Mouse (Mus musculus): ENCODE results near the gene Gm20532.
A peak's percentile ranks its signal among the peaks of the same experiment; 100 is the strongest.

The Gm20532 gene

DNA sequence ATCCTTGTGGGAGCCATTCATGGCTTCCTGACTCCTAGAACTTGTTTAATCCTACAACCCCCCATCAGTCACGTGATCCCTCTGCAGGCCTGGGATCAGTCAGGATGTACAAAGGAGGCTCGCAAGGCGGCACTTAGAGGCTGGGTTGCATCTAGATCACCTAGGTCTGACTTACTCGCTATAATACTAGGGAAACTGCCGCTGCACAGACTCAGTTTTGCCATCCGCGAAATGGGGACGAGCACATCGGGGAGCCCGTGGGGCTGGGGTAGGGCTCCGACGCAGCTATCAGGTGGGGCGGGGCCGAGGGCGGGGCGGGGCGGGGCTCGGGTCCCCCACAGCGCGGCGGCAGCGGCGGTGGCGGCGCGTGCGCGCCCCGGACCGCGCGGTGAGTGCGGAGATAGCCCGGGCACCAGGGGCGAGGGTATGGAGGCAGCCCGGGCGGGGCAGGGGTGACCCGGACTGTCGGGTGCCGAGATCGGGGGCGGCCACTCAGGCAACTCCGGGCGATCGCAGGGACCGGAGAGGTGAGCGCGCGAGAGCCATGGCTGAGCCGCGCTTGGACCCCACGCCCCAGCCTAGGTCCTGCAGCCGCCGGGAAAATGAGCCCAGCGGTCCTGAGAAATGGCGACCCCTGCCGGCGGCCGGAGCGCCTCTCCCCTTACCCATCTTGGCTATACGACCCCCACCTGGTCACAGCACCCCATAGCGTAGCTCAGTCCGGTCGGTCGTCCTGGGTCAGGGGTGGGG, at the start of gene Gm20532:
Gene Gm20532, plus strand, starts transcription at position 346 of the 750 bp plus-strand sequence.
- peak; percentile 58 for DNase-seq (ENCODE audit: low spot score in 2 of 2)

DNA sequence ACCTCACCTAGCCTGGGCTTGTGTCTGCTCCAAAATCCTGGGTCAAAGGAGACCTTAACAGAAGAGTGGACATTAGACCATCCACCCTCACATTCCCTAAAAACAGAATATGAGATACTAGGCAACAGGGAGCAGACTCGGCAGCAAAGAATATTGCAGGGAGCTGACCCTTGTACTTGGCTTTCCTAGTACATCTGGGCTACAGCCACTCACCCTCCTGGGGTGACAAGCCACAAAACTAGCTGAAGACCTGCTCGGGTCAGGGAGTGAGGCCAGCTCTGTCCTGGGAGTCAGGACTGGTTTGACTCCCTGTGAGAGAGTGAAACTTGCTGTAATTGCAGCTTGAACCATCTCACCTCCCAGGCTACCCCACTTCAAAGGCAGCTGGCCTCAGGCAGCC, 46.9 kb upstream of the Gm20532 start:
- no peak for DNase-seq (ENCODE audit: low spot score in 2 of 2)

DNA sequence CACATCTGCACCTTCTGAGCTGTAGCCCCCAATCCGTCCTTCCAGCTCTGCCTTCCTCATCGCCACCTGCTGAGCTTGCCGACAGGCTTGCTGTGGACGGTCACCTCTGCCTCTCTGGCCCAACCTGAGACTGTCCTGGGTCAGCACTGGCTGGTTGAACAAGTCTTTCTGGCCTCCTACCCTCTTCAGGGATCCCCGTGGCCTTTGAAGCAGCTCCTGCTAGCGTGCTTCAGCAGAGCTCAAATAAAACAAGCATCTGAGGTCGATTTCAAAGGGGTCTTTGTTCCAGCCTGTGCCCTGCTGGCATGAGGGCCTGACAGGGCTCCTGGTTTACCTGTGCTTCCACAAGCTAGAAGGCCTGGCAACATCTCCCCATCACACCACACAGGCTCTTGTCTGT, 45.7 kb upstream of the Gm20532 start:
- no peak for DNase-seq (ENCODE audit: low spot score in 2 of 2)

DNA sequence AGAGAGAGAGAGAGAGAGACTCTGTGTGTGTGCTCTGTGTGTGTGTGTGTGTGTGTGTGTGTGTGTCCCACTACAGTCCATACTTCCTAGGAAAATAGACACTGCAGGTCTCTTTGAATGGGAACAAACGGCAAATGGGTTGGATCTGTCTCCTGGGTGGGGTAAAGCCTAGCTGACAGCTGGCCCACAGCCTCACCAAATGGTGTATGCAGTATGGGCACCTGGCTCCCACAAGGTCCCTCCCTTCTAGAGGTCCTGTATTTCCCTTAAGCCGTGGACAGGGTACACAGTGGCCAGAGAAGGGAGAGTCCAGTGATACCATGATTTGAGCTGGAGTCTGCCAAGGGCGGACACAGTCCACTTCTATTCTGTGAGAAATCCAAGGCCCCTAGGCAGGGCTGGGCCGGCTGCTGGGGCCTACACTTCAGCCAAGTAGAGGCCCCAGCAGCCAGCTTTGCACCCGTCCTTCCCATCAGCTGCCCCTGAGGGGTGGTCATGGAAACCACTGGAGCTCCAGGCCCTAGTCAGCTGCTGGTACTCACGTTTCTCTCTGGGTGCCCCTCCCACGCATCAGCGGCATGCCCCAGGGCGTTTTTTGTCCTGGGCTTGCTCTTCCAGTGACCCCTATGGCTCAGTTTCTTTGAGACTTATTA, 45.1 kb upstream of the Gm20532 start:
- no peak for DNase-seq (ENCODE audit: low spot score in 2 of 2)

DNA sequence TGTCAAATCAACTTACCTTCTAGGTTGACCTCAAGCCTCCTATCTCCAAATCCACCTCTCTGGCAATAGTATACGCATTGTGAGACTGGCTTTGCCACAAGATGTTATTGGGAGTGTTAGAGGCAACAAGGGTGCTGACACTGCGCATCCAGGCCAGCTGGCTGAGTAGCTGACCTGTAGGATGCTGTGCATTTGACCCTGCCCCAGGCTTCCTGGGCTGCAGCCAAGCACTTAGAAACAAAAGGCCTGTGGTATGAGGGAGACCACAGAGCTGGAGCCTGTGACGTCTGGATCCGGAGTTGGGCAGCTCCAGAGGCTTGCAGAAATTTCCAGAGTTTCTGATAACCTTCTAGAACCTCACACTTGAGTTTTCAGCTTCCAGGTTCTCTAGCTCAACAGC, 43.3 kb upstream of the Gm20532 start:
- DNase-seq (ENCODE audit: low spot score in 2 of 2), result no peak

DNA sequence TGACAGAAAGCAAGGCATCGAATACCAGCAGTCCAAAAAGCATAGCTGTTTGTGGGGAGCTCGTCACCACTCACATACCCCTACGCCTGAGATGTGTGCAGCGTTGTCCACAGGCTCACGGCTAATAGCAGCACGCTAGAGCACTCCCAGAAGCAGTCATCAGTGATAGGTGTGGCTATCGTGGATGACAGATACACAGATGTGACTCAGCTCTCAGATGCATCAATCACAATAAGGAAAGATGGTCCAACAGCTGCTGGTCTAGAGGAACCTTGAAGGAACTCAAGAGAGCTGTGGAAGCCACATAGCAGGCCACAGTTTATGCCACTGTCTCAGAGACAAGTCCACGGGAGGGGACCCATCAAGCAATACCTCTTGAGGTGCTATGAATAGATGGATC, 42.7 kb upstream of the Gm20532 start:
- DNase-seq (ENCODE audit: low spot score in 2 of 2), result no peak

DNA sequence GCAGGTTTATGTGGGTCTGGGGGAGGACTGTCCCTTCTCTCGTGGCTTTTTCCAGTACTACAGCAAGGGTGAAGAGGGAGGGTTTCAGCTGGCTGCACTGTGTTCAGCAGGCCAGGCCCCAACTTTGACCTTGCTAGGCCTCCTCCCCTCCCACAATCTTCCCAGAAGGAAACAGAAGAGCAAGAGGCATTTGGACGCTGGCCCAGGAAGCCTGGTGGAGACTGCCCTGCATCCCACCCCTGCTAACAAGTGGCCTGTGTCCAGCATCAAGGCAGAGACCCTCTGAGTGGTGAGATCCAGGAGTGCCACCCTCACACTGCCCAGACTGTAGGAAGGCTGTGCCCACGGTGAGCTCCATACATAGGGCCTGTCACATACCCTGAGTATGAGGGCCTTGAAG, 42.2 kb upstream of the Gm20532 start:
- DNase-seq (ENCODE audit: low spot score in 2 of 2), result no peak

DNA sequence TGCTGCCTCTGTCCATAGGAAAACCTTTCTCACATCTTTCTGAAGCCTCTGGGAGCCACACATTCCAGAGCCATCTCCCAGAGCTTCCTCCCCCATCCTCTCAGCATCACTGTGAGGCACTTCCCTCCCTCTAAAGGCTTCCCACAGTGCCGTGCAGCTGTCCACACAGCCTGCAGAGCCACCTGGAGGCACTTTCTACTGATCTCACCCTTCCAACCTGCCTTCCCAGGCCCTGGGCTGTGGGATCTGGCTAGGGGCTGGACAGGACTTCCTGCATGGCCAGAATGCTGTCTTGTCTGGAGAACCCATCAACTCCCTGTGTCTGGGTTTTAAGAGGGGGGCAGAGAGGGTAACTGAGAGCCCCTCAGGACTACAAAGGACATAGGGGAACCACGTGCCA, 39.0 kb upstream of the Gm20532 start:
- DNase-seq (ENCODE audit: low spot score in 2 of 2), result peak; percentile 24 to 27

DNA sequence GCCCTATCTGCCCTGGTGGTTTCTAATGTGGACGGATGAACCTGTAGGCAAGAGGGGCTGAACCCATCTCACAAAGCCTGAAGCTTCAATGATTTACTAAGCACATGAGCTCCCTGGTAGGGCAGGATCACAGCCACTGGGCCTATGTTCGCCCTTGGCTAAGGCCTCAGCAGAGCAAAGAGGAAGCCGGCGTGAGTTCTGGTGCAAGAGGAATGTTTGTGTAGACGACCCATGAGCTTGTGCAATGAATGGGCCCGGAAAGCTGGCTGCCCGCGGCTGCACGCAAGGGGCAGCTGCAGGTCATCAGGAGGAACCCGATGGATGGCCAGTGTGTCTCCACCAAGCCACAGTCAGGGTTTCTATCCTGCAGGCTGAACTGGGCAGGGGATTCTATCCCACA, 36.6 kb upstream of the Gm20532 start:
- no peak for DNase-seq (ENCODE audit: low spot score in 2 of 2)

DNA sequence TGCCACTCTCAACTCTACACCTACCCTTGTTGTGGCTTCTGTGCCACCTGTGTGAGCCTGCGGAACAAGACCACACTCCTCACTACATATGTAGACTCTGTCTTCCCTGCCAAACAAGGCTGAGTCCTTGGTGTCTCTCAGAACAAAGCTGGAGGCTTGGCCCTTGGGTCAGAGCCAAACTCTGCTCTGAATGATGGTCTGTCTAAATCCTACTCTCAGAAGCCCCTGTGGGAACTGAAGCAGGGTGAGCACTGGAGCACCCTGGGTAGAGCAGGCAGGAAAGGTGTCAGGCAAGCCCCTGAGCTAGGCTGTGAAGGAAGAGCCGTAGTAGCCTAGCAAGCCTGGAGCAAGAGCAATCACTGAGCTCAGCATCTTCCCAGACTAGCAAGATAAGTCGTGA, 36.2 kb upstream of the Gm20532 start:
- DNase-seq (ENCODE audit: low spot score in 2 of 2), result no peak

DNA sequence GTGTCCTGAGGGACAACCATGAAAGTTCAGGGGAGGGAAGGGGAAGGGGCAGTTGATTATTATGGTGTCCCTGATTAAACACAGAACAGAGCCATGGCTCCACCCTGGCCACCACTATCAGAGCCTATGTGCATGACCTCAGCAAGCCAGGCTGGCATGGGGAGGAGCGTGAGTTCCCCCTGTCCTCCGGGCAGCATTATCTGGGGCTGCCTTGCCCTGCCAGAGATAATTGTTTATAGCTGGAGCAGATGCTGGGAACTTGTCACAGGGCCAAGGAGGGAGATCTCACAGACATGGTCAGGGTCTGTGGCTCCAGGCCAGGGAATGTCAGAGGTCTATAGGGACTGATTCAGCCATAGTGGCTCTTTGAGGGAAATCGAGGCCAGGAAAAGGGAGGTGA, 35.7 kb upstream of the Gm20532 start:
- no peak for DNase-seq (ENCODE audit: low spot score in 2 of 2)

DNA sequence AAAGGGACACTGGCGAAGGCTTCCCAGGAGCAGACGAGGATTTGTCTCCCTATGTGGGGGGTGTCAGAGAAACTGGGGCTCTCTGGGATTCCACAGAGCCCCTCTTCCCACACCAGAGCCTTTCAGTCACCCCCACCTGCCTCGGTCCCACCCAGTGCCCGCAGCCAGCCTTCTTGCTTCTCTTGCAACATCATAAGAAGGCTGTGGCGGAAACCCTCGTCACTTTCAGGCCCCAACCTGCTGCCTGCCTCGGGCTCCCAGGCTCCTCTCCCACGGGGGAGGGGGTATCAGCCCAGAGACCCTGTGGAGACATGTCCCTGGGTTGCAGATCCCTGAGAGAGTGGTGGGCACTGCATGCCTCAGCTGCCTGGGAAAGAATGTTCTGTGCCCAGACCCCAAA, 35.0 kb upstream of the Gm20532 start:
- no peak for DNase-seq (ENCODE audit: low spot score in 2 of 2)

DNA sequence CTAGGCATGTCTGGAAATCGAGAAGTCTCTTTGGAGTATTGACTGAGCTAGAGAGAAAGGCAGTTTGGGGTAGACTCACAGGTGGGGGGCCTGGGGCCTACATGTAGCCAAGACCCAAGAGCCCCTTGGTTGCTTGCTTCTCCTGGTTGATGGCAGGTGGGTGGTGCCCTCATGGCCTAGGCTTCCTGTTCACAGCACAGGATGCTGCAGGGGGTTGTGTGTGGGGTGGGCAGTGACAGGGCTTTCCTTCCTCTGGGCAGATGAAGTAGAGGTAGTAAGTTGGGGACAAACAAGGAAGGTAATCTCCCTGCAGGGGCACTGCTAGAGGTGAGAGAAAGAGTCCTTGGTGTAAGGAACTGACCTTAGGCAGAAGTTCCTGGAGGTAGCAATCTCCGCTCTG, 34.4 kb upstream of the Gm20532 start:
- DNase-seq (ENCODE audit: low spot score in 2 of 2), result no peak

DNA sequence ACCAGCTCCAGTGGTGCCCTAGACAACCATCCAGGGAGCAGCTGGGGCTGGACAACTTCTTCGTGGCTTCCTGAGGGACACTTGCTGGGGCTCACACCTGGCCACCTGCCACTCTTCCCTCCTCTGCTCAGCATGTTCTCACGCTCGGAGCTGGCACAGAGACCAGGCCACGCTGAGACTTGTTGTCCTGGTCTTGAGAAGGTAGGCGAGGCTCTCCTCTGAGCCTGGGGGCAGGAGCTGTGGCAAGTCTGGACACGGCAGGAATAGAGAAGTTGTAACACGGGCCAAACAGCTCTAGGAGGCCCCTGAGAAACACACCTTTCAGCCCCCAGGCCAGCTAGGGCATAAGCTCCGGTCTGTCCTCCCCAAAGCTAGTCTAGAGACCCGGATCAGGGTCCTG, 32.5 kb upstream of the Gm20532 start:
- DNase-seq (ENCODE audit: low spot score in 2 of 2), result no peak

DNA sequence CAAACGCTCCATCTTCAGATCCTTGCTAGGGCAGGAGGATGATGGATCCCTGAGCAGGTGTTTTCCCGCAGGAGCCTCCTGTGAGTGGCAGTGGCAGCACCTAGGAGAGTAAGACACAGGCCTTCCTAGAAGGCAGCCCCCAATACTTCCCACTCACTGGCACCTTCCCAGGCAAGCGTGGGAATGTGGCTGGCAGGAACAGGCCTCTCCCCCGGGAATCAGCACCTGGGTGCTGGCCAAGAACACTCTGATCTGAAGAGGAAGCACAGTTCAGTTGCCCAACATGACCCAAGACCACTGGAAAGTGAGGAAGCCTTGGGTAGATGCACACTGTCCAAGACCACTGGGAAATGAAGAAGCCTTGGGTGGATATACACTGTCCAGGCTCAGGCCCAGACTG, 31.4 kb upstream of the Gm20532 start:
- peak; percentile 64 to 67 for DNase-seq (ENCODE audit: low spot score in 2 of 2)

DNA sequence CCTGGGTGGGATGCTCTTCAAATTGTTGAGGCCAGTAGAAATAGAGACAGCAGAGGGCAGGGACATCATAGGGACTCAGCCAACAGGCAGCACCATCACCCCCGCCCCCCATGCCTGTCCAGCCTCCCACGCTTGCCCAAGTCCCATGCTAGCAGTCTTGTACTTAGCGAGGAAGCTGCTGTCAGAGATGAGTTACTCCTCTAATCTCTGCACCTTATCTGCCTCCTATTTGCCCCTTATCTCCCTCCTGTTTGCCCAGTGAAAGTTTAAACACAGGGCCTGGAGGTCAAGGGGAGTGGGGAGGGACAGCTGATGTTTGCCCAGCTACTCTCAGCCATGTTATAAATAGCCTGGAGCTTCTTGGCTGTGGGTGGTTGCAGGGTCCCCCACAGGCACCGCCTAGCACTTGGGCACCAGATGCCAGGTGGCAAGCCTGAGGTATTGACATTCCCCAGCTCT, 29.9 kb upstream of the Gm20532 start:
- no peak for DNase-seq (ENCODE audit: low spot score in 2 of 2)

DNA sequence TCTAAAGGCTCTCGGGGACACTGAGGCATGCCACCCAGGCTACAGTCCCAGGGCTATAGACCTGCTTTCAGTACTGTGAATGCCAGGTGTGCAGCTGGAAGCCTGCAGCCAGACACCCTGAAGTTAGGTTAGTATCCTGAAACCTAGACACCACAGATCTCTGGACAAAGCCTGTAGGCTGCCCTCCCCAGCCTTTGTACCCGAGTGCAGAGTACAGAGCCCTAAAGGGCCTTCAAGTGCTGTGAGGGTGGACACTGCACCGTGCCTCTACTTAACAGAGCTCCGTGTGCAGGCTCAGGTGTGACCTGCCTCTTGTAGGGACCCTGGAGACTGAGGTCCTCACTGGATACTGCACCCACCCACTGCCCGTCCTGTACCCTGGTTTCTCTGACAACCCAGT, 25.9 kb upstream of the Gm20532 start:
- DNase-seq (ENCODE audit: low spot score in 2 of 2), result no peak

DNA sequence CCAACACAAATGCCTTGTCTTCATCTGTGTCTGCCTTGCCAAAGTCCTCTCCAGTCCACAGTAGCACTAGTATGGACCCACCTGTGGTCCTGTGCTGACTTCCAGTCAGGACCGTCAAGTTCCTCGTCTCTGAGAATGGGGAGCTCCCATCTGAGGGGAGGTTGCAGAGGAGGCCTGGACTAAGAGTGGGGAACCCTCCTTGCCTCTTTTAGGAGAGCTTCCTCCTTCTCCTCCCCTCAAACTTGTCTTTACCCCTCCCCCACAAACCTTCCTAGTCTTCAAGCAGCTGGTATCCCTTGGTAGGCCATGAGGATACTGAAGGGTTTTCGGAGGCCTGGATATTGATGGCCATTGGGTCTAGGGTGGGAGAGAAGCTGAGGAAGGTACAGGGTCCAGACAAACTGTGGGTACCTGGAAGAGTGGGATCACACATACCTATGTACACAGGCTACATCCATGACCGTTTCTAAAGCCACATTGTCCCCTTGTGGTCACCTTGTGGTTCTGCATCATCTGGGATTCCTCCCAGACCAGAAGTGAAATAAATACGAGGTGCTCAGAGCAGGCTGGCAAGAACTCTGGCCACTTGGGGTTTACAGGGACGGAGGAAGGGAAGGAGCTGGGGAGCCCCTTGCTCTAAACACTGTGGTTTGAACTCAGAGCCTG, 25.0 kb upstream of the Gm20532 start:
- peak; percentile 29 to 47 for DNase-seq (ENCODE audit: low spot score in 2 of 2)

DNA sequence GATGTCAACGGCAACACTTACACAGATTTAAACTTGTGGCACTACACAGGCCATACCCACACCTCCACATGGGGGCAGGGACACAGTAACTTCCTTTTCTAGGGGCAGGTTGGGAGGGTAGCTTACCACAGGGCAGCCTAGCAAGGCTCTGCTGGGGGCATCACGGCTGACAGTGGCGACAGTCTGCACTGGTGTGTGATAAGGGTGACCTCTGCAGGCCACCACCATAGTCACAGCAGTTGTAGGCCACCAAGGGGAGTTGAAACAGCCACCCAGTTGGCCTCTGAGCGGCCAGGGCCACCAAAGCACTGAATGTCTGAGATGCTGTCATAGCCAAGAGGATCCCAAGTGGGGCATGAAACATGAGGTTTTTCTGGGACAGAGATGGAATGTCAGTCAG, 20.2 kb upstream of the Gm20532 start:
- DNase-seq (ENCODE audit: low spot score in 2 of 2), result peak; percentile 27 to 32

DNA sequence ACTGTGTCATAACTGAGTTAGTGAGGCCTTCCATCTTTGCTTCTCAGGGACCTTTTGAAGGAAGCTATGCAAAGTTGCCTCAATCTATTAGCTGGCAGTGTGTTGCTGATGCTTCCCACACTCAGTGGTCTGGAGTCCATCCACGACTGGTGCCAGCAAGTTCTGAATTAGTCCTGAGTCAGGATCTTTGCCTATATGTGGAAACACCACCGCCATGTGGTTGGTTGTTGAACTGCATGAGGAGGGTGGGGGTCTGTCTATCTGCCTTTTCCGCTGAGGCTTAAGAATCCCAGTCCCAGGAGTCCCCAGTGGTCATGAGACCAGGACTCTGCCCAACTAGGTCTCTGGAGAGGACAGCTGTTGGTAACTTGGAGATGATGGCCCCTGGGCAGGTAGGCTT, 16.4 kb upstream of the Gm20532 start:
- DNase-seq (ENCODE audit: low spot score in 2 of 2), result peak; percentile 60 to 62

DNA sequence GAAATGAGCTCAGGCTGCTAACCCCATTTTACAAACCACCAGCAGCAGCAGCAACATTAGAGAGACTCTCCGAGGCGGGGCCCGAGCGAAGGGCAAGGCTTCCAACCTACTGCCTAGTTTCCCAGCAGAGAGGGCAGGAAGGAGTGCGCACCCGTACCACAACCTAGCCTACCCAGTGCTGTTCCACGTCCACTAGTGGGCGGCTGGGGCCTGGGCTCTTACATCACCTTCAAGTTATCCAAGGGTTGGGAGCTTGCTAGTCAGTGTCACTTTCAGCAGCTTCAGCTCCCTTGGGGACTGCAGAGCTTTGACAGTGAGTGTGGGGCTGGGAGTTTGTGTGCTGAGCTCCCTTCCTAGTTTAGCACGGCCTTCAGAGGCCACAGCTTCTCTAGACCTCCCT, 15.0 kb upstream of the Gm20532 start:
- no peak for DNase-seq (ENCODE audit: low spot score in 2 of 2)

DNA sequence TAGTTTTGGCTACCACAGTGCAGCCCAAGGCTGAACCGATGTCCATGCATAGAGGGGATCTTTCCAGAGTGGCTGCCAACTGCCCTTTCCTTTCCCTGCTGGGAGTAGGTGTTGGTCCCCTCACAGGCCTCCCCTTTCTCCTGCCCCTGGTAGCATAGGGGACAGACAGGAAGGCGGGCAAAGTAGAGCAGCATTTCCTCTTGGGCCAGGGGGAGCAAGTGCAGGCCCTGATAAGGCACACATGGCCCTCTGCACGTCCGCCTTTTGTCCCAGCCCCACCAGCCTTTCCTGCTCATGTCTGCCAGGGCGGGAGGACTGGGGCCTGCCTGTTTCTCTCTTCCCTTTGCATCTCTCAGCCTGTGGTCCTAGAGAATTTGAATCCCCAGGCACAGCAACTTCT, 14.6 kb upstream of the Gm20532 start:
- no peak for DNase-seq (ENCODE audit: low spot score in 2 of 2)

DNA sequence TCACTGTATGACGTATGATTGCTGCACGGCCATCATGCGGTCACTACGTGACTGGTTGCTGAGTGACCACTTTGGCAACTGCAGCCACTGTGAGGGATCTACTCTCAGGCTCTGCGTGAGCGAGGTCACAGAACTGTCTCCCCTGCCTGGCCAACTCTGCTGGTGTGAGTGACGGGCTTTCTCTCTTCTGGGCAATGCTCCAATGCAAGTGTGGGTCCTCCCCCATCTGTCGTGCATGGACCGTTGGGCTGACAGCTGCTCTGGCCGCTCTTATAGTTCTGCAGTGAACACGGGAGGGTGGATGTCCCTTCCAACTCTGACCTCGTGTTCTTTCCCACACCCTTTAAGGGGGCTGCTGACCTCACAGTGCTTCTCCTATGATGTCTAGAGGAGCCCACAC, 13.0 kb upstream of the Gm20532 start:
- peak; percentile 24 to 46 for DNase-seq (ENCODE audit: low spot score in 2 of 2)

Measured in right cerebral cortex, adult 2 months (tissue).